Mouse (Mus musculus): Measurements from ENCODE around the gene Reps1. TPM values are rescaled to one million over a fixed set of nuclear protein-coding genes. Genes with fewer than 3 reads are reported as not detected.

Gene Reps1
- total RNA-seq, 2 experiments from 2014 or later = 78.4 to 82.1 TPM

DNA sequence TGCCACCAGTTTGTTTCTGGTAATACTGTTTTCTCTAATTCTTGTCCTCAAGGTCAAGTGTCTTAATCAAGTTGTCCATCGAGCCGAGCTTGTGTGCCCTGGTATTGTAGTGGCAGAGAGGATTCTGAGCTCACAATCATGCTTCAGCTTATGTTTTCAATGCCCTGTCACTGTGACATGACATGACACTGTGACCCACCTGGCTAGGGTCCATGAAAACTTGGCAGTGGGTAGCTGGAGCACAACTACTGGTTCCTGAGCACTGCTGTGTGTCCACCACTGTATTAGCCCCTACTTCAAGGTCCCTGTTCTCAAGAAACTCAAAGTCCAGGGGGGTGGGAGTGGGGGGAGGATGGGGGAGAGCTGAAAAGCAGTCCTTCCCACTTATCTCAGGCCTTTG is 85.7 kb downstream of the Reps1 start:
- no peak for DNase-seq

DNA sequence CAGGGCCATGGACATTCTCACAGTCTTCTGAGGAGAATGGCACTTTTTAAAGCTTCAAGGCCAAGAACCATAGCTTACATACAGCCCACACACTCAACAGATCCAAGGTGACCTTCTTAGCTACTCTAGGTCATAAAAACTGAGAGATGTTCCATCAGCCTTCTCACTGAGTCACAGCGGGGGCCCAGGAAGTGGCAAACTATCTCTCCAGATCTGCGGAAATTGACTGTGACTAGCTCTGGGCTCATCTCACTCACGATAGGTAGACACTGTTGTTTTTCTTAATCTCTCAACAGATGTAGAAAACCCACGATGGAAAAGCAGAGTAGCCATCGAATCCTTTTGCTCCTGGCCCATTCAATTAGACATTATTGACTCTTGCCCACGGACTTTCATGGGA is 86.6 kb downstream of the Reps1 start:
- DNase-seq = no peak

DNA sequence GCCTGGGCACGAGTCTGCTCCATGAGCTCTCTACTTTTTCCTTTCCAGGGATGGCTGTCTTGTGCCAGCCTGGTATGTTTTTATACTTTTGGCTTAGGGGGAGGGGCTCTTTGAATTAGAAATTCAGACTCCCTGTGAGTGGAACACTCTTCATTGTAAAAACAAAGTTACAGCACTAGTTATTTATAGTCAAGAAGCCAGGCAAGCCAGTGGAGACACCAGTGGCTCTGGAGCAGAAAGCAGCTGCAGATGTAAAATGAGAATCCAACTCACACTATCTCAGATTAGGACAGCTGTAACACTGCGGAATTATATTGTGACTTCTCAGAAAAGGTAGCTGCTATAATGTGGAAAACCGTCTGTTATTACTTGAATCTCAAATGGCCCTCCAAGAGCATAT is 91.6 kb downstream of the Reps1 start:
- DNase-seq = no peak

DNA sequence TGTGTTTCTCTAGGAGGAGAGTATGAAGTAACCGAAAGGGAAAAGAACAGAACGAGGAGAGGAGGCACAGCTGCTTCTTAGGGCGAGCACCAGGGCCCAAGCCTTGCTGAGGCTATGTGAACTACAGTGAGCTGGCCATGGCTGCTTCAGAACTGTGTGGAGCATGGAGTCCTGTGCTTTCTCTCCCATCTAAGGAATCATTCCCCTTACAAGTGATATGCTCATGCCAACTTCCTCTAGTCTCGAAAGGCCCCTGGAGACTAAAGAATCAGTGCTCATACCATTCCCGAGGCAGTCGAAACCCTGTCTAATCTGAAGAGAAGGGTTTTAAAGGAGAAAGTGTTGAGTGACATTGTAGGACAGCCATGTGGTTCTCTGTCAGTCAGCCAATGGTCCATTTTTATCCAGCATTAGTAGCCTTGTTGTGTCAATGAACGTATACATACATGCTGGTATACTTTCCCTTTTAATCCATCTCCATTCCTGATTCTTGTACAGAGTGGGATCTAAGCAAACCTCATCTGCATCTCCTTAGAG is 106.8 kb downstream of the Reps1 start:
- DNase-seq = no peak

Other genes with a start within 250 kb of the Reps1 start
- 10 to 100 TPM; 28.8 to 34.9 TPM for gene Heca, start 107.8 kb upstream of the Reps1 start, total RNA-seq (2021)
- 10 to 100 TPM; 30.3 to 32.2 TPM for gene Abracl, start 32.6 kb upstream of the Reps1 start, total RNA-seq (2021)
- under 1 TPM; 0.42 to 0.53 TPM for gene Ect2l, start 155.0 kb downstream of the Reps1 start, total RNA-seq (2021)
- 10 to 100 TPM; 31.9 to 36.4 TPM for gene Ccdc28a, start 179.1 kb downstream of the Reps1 start, total RNA-seq (2021)

Measured in layer of hippocampus, postnatal 36 days (tissue).